Mouse (Mus musculus) MEL (cell line): ENCODE measurements around the gene Rxra. TPM values are rescaled to one million over a fixed set of nuclear protein-coding genes. Genes with fewer than 3 reads are reported as not detected.

ENCODE experiments used
- DNase-seq: peaks from one replicate; pipeline ENCODE4 v3.0.0; 2011; ENCODE audit warnings: low read depth, low spot score
- H3K27ac ChIP-seq: 2 replicates; pipeline ENCODE4 v1.5.1; 2012; ENCODE audit warnings: low read depth, mild to moderate bottlenecking, control low read depth, low read length, moderate library complexity; ENCODE audit not compliant: control insufficient read depth
- H3K27me3 ChIP-seq, 2 experiments: fragments of 150-350 bp in 1 of 2; sonication (generic) in 1 of 2; 2 replicates each; pipeline ENCODE4 v1.6.1; 2012; ENCODE audit warnings: low read length in 2 of 2, mild to moderate bottlenecking in 2 of 2, improper control_type of control experiment in 1 of 2, moderate library complexity in 1 of 2; ENCODE audit not compliant: insufficient read depth in 2 of 2, control insufficient read depth in 1 of 2
- H3K36me3 ChIP-seq, 2 experiments: 2 replicates each; pipeline ENCODE4 v1.6.1; 2012 to 2014; ENCODE audit warnings: low read length in 2 of 2, improper control_type of control experiment in 1 of 2, inconsistent platforms in 1 of 2, mild to moderate bottlenecking in 1 of 2; ENCODE audit not compliant: insufficient read depth in 2 of 2, control insufficient read depth in 1 of 2
- H3K4me1 ChIP-seq, 2 experiments: fragments of 150-350 bp in 1 of 2; sonication (generic) in 1 of 2; 2 replicates each; pipeline ENCODE4 v1.6.1; 2012; ENCODE audit warnings: low read length in 2 of 2, improper control_type of control experiment in 1 of 2, mild to moderate bottlenecking in 1 of 2; ENCODE audit not compliant: insufficient read depth in 2 of 2, control insufficient read depth in 1 of 2
- H3K4me3 ChIP-seq, 2 experiments: fragments of 150-350 bp in 1 of 2; sonication (generic) in 1 of 2; 2 replicates each; pipeline ENCODE4 v1.5.1; 2012; ENCODE audit warnings: low read depth in 2 of 2, low read length in 2 of 2, mild to moderate bottlenecking in 2 of 2, moderate library complexity in 2 of 2, control low read depth in 1 of 2, improper control_type of control experiment in 1 of 2; ENCODE audit not compliant: control insufficient read depth in 1 of 2, insufficient read depth in 1 of 2
- H3K79me2 ChIP-seq: 2 replicates; pipeline ENCODE4 v1.6.1; 2012; ENCODE audit warnings: mild to moderate bottlenecking, low read length, moderate library complexity; ENCODE audit not compliant: control insufficient read depth, poor library complexity, insufficient read depth
- H3K9ac ChIP-seq: 2 replicates; pipeline ENCODE4 v1.6.1; 2012; ENCODE audit warnings: low read depth, mild to moderate bottlenecking, control low read depth, low read length, moderate library complexity; ENCODE audit not compliant: control insufficient read depth, poor library complexity, severe bottlenecking
- H3K9me3 ChIP-seq: fragments of 150-350 bp; sonication (generic); replicated peaks from 2 replicates; pipeline ENCODE4 v1.6.1; 2012; ENCODE audit warnings: mild to moderate bottlenecking, low read length, improper control_type of control experiment, moderate library complexity; ENCODE audit not compliant: insufficient read depth
- BHLHE40 ChIP-seq: IDR thresholded peaks from 2 replicates; pipeline ENCODE4 v1.6.1; 2012; ENCODE audit warnings: low read depth, mild to moderate bottlenecking, inconsistent platforms, low read length, improper control_type of control experiment, borderline replicate concordance
- CHD1 ChIP-seq: IDR thresholded peaks from 2 replicates; pipeline ENCODE4 v1.6.1; 2012; ENCODE audit warnings: low read depth, mild to moderate bottlenecking, inconsistent platforms, low read length, improper control_type of control experiment
- CHD2 ChIP-seq: IDR thresholded peaks from 2 replicates; pipeline ENCODE4 v1.6.1; 2011; ENCODE audit warnings: low read length, improper control_type of control experiment
- MAX ChIP-seq: IDR thresholded peaks from 2 replicates; pipeline ENCODE4 v1.6.1; 2011; ENCODE audit warnings: low read length, improper control_type of control experiment
- MYC ChIP-seq: IDR thresholded peaks from 2 replicates; pipeline ENCODE4 v1.6.1; 2011; ENCODE audit warnings: low read depth, mild to moderate bottlenecking, low read length, improper control_type of control experiment, moderate library complexity
- POLR2AphosphoS5 ChIP-seq: IDR thresholded peaks from 2 replicates; pipeline ENCODE4 v1.6.1; 2012; ENCODE audit warnings: low read depth, borderline replicate concordance, mild to moderate bottlenecking, inconsistent platforms, low read length, moderate library complexity, mixed read lengths
- polyA plus RNA-seq, 2 experiments: library from polyadenylated mRNA; stranded (reverse) in 1 of 2; unstranded in 1 of 2; fragments of >175 nt in 1 of 2; fragments of >200 nt in 1 of 2; gene quantifications; 2 replicates each; pipeline versions ENCODE4 v1.2.1 to v1.2.4; 2012; ENCODE audit warnings: low replicate concordance in 2 of 2, low read depth in 1 of 2; ENCODE audit not compliant: insufficient read length in 2 of 2, insufficient read depth in 1 of 2, missing spikeins in 1 of 2
- total RNA-seq: library from RNA; depleted of rRNA; stranded (reverse); fragments of 300-350 nt; gene quantifications from 2 replicates; pipeline ENCODE4 v1.2.3, GENCODE M21; 2012; rRNA removed

Rxra gene
- total and polyA plus RNA-seq, 3 experiments = 11.7 to 19.6 TPM; not detected in 1

GRCm38 (mm10) chr2:27809897-27810296 lies 133.7 kb downstream of the Rxra start:
- H3K27me3 ChIP-seq = no peaks in the 10 kb centered on the region; a peak in 2 of 4 replicates
- DNase-seq = no peak
- no peaks in the 10 kb centered on the region for H3K36me3 ChIP-seq
- H3K9me3 ChIP-seq = no peaks in the 10 kb centered on the region
- TF ChIP-seq CHD2 (no peak), CHD1 (no peak), POLR2AphosphoS5 (no peak), MAX (no peak), BHLHE40 (no peak), MYC (no peak)
- no peak overlapping the region for H3K9ac ChIP-seq
- H3K4me3 ChIP-seq = no peak overlapping the region
- no peaks in the 10 kb centered on the region for H3K79me2 ChIP-seq
- no peaks in the 10 kb centered on the region for H3K4me1 ChIP-seq
- H3K27ac ChIP-seq = no peak overlapping the region

Other genes starting within 250 kb of the Rxra start
- 7.4 and 8.8 TPM in 2 replicates for gene Vav2, start 249.4 kb upstream of the Rxra start, total RNA-seq
- 10 to 100 TPM in 1 of 2 experiments, not detected in 1; 15.9 TPM for gene Vav2, start 249.4 kb upstream of the Rxra start, polyA plus RNA-seq
- 0.31 and 0.72 TPM in 2 replicates for gene Brd3os, start 234.1 kb upstream of the Rxra start, total RNA-seq
- gene Brd3os, start 234.1 kb upstream of the Rxra start, polyA plus RNA-seq = 1 to 10 TPM in 1 of 2 experiments, not detected in 1; 2.9 TPM
- 10.3 and 10.7 TPM in 2 replicates for gene Brd3, start 168.8 kb upstream of the Rxra start, total RNA-seq
- 10 to 100 TPM; 38.7 to 46.9 TPM for gene Brd3, start 168.8 kb upstream of the Rxra start, polyA plus RNA-seq
- 67.0 and 78.3 TPM in 2 replicates for gene Wdr5, start 161.3 kb upstream of the Rxra start, total RNA-seq
- gene Wdr5, start 161.3 kb upstream of the Rxra start, polyA plus RNA-seq = 10 to 100 TPM in 1 of 2 experiments, not detected in 1; 96.9 TPM
- gene Col5a1, start 210.0 kb downstream of the Rxra start, total RNA-seq = 30.3 and 31.1 TPM in 2 replicates
- 10 to 100 TPM in 1 of 2 experiments, not detected in 1; 75.5 TPM for gene Col5a1, start 210.0 kb downstream of the Rxra start, polyA plus RNA-seq